Mouse (Mus musculus) thymus, postnatal 10 days (tissue): ENCODE data around the gene Vsig10.

ENCODE experiments used
- DNase-seq, 2 experiments: peaks; one replicate each; pipeline ENCODE4 v3.0.0; 2021; ENCODE audit warnings: low spot score in 2 of 2

Gene Vsig10

DNA sequence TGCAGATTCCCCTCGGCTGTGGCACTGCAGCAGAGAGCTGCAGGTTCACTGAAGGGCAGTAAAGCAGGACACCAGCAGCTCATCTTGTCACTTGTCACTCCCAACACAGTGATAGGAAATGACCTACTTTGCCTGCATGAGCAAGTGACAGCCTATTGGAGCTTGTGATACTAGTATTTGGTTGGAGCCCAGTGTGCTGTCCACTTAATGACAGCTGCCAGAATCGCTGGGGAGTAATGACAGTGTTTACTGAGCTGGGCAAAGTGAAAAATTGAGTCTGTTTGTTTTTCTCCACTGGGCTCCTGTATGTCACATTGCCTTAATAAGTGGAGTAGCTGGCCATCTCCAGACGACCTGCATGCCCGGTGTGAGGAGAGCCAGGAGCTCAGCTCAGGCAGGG, 61.3 kb downstream of the Vsig10 start:
- DNase-seq: no peak

DNA sequence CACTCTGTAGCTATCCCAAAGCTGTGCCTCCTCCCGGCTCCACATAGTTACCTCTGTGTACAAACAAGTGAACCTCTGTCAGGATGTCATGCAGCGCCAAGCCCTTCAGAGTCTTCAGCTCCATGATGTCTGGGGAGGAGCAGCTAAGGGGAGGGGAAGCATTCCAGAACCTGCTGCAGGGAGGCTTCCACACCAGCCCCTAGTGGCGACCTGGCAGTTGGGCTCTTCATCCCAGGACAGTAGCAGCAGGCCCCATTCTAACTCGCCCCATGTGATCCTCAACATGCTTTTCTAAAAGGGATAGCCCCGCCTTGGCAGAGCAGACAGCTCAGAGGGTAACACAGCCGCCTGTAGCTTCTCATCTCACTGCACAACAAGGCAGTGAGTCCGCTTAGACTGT, 62.9 kb downstream of the Vsig10 start:
- no peak for DNase-seq

DNA sequence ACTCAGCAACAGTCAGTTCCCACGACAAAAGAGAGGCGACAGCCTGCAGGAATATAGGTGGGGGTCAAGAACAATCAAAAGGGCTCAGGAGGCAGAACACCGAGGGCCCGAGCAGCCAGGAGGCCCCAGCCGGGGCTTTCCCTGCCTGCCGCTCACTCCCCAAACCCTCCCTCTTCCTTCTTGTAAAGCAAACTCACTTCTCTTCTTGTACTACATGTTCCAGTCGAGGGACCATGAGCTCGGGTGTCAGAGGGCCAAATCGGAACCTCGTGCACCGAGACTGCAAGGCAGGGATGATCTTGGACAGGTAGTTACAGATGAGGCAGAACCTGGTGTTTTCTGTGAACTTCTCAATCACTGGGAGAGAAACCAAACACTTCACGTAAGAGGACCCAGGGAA, 64.3 kb downstream of the Vsig10 start:
- no peak for DNase-seq

DNA sequence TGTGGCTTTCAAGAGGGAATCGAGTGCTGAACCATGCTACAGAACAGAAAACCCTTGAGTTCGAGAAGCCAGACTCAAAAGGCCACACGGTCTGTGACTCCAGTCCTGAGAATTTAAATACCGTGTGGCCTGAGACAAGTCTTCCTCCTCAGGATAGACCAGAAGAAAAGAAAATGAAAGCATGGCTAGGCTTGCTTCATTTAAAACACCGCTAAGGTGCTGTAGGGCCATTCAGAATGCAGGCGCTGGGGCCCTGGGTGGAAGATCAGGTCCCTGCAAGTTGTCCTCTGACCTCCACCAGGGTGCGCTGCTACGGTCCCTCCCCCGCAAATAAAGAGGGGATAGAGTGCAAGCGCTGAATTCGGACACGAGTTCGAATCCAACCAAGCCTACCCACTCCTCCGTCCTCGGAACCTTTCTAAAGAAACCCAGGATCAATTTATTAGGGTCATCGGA, 69.4 kb downstream of the Vsig10 start:
- DNase-seq: peak; percentile 65 to 73

DNA sequence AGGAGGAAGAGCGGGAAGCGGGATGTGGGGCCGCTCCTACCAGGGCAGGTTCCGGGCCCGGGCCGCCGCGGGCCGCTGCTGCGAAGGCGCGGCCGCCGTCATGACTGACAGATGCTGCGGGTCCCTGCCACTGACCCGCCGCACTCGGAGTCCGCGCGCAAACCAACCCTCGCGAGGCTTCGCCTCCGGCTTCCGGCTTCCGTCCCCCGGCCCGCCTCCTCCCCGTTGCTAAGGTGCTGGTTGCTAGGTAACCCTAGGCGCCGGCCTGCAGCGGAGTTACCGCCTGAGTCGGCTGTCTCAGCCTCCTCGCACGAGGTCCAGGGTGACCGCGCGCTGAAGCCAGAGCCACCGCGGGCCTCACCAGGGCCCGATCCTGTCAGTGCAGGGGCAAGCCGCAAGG, 70.0 kb downstream of the Vsig10 start, which contains the start of gene Rfc5:
Rfc5 (minus strand) TSS at position 171 of the 400 bp plus-strand sequence.
- DNase-seq: peak; percentile 91 to 92

DNA sequence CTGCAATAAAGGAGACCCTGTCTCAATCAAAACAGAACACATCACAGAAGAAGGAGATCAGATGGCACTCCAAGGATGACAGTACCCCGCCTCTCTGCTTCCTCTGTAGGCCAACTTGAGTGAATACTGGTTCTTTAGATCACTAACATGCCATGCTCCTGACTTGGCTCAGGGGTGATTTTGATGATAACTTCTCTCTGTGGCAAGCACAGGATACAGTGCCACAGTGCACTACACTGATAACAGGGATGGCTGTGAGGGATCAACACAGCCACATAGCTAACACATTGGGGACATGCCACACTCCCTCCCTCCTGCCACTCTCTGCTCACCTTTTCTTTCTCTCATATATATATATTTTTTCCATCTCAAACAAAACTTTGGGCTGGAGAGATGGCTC, 72.0 kb downstream of the Vsig10 start:
- no peak for DNase-seq

DNA sequence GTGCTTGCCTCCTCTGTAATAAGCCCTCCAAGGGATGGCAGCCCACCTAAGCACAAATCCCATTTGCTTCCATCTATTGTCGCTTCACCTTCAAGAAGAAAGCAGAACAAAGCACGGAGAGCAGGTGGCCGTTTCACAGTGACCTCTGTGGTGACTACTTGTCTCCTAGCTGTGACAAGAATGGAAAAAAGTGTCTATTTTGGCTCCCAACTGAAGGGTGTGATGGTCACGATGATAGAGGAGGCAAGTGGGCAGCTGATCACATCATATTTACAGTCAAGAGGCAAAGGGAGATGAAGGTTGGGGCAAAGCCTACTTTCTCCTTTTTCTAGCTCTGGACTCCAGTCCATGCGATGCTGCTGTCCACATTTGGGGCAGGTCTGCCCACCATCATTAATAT, 77.0 kb downstream of the Vsig10 start:
- no peak for DNase-seq

DNA sequence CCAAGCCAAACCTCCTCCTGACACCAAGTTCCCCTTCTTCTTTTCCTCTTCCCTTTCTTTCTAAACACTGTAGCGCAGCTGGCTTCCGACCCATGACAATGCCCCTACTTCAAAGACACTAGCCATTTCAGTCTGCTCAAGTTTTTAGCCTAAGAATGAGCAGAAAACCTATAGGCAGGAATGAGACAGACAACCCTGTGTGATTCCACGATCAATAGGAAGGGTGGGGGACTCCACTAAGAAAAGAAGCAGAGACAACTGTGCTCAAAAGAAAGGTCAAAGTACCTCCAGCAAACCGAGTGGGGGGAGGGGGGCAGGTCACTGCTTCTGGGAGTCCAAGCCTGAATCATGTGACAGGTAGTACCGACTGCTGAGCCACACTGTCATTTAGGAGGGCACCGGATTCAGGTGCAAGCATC, 77.7 kb downstream of the Vsig10 start:
- DNase-seq: no peak

DNA sequence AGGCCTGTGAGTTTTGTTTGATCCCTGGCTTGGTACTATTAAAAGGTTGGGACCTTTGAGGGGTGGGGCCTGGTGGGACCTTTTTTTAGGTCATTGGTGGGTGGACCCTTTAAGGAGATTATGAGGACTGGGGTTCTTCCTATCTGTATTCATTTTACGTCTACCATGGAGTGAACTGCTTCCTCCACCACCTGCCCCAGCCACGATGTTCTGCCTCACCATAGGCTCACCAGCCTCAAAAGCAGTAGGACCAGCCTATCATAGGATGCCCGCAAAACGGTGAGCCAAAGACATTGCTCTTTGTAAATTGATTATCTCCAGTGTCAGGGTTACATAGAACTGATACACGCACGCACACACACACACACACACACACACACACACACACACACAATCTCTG, 78.5 kb downstream of the Vsig10 start:
- DNase-seq: no peak

DNA sequence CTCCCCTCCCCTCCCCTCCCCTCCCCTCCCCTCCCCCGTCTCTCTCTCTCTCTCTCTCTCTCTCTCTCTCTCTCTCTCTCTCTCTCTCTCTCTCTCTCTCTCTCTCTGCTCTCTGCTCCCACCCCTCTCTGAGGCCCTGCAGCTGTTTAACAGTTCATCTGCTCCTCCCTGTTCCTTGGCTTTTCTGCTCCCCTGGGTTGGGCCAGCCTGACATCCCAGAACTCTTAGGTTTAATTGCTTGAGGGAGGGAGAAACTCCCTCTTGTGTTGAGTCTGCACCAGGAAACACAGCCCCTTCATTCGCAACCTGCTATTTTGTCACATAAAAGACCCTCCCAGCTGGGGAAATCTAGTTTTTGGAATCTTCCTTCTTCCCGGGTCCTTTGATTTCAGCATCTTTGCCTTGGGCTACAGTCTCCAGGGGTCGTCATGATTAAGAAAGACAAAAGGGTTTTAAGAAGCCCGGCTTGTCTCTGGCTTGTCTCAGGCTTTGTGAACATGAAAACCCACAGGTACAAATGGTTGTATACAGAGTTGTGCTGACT, 79.2 kb downstream of the Vsig10 start:
- no peak for DNase-seq

DNA sequence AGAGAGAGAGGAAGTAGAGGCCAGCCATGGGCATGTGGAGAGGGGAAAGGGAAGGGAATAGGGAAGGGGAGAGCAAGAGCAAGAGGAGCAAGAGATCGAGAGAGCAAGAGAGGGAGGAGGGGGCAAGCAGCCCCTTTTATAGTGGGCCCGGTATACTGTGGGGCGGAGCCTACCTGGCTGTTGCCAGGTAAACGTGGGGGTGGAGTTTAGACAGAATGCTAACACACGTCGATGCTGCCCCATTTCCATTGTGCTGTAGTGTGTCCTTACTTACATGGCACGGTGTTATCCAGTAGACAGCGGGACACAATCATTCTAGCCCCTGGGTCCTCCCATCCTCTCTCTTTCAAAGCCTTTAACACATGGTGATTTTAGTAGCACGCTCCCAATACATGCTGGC, 80.4 kb downstream of the Vsig10 start:
- no peak for DNase-seq

DNA sequence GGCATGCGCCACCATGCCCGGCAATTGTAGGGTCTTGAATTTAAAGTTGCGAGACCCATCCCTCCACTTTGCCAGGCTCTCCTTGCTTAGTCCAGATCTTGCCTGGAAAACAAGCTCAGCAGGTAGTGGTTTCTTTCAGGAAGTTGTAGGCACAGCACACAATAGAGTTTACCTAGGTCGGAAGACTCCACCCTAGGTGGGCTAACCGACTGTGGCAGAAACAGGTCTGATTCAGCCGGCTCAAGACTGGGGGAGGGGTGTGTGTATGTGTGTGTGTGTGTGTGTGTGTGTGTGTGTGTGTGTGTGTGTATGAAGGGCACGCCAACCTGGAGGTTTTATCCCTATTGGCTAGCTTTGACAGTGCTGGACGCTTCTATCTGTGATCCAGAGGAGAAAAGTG, 84.7 kb downstream of the Vsig10 start:
- no peak for DNase-seq
